Mouse (Mus musculus): ENCODE measurements at regions not wholly inside any gene's neighbourhood (a gene's known extent, or its start where the extent isn't known, plus 50 kb on each side); places are given as distances from the start of the nearest gene placed in this dataset.

- H3K4me3 ChIP-seq (replicated peaks): no peak overlapping the region
- H3K27ac ChIP-seq (replicated peaks): no peak overlapping the region
- no peak overlapping the region for H3K4me2 ChIP-seq
- no peaks in the 10 kb centered on the region for H3K4me1 ChIP-seq (replicated peaks)
- H3K9me3 ChIP-seq (replicated peaks): 0 out of 2 replicates have a peak, but pooled peaks cover 3% of the 10 kb centered on the region
- 62% methylated on average over 12 of the region's 12 CpGs for WGBS (ENCODE audit: insufficient replicate concordance)
- H3K36me3 ChIP-seq (replicated peaks): no peaks in the 10 kb centered on the region
- H3K9ac ChIP-seq: no peak overlapping the region
- H3K27me3 ChIP-seq: no peaks in the 10 kb centered on the region
- no peak for ATAC-seq (ENCODE audit: insufficient read depth)
These were observed 187.0 kb upstream of the Mgmt start for GRCm38 (mm10) chr7:136707200-136708003.

GRCm38 (mm10) chr7:136708004-136708435, 186.4 kb upstream of the Mgmt start:
- WGBS (ENCODE audit: insufficient replicate concordance): 49% methylated on average over 5 of the region's 5 CpGs
- no peaks in the 10 kb centered on the region for H3K36me3 ChIP-seq (replicated peaks)
- no peak overlapping the region for H3K4me2 ChIP-seq
- no peaks in the 10 kb centered on the region for H3K4me1 ChIP-seq (replicated peaks)
- H3K27me3 ChIP-seq: no peaks in the 10 kb centered on the region
- H3K4me3 ChIP-seq (replicated peaks): no peak overlapping the region
- ATAC-seq (ENCODE audit: insufficient read depth): no peak
- no peak overlapping the region for H3K9ac ChIP-seq
- 0 out of 2 replicates have a peak, but pooled peaks cover 3% of the 10 kb centered on the region for H3K9me3 ChIP-seq (replicated peaks)
- H3K27ac ChIP-seq (replicated peaks): no peak overlapping the region

GRCm38 (mm10) chr7:136710653-136711052, 183.8 kb upstream of the Mgmt start:
- H3K4me1 ChIP-seq (replicated peaks): no peaks in the 10 kb centered on the region
- no peaks in the 10 kb centered on the region for H3K27me3 ChIP-seq
- no peak for ATAC-seq (ENCODE audit: insufficient read depth)
- H3K9me3 ChIP-seq (replicated peaks): 0 out of 2 replicates have a peak, but pooled peaks cover 3% of the 10 kb centered on the region
- H3K27ac ChIP-seq (replicated peaks): no peak overlapping the region
- H3K36me3 ChIP-seq (replicated peaks): no peaks in the 10 kb centered on the region
- no peak overlapping the region for H3K9ac ChIP-seq
- H3K4me3 ChIP-seq (replicated peaks): no peak overlapping the region
- H3K4me2 ChIP-seq: no peak overlapping the region
- WGBS (ENCODE audit: insufficient replicate concordance): 58% methylated on average over 3 of the region's 3 CpGs

GRCm38 (mm10) chr7:136712962-136713640, 181.3 kb upstream of the Mgmt start:
- Histone ChIP-seq H3K9me3 (replicated peaks) (0 out of 2 replicates have a peak, but pooled peaks cover 3% of the 10 kb centered on the region), H3K4me2 (no peak overlapping the region), H3K4me1 (replicated peaks) (no peaks in the 10 kb centered on the region), H3K9ac (no peak overlapping the region), H3K27me3 (no peaks in the 10 kb centered on the region), H3K36me3 (replicated peaks) (no peaks in the 10 kb centered on the region), H3K27ac (replicated peaks) (no peak overlapping the region), H3K4me3 (replicated peaks) (no peak overlapping the region)
- ATAC-seq (ENCODE audit: insufficient read depth): no peak
- WGBS (ENCODE audit: insufficient replicate concordance): 67% methylated on average over 16 of the region's 16 CpGs

GRCm38 (mm10) chr7:136727628-136728402, 166.6 kb upstream of the Mgmt start:
- ATAC-seq (ENCODE audit: insufficient read depth): no peak
- Histone ChIP-seq H3K27me3 (no peaks in the 10 kb centered on the region), H3K27ac (replicated peaks) (no peak overlapping the region), H3K4me1 (replicated peaks) (no peaks in the 10 kb centered on the region), H3K36me3 (replicated peaks) (no peaks in the 10 kb centered on the region), H3K4me2 (no peak overlapping the region), H3K9ac (no peak overlapping the region), H3K9me3 (replicated peaks) (no peaks in the 10 kb centered on the region), H3K4me3 (replicated peaks) (no peak overlapping the region)
- 38% methylated on average over 1 of the region's 1 CpGs for WGBS (ENCODE audit: insufficient replicate concordance)

- Histone ChIP-seq H3K27me3 (no peaks in the 10 kb centered on the region), H3K4me2 (no peak overlapping the region), H3K4me1 (replicated peaks) (no peaks in the 10 kb centered on the region), H3K9me3 (replicated peaks) (no peaks in the 10 kb centered on the region), H3K9ac (no peak overlapping the region), H3K27ac (replicated peaks) (no peak overlapping the region), H3K36me3 (replicated peaks) (no peaks in the 10 kb centered on the region), H3K4me3 (replicated peaks) (no peak overlapping the region)
- no peak for ATAC-seq (ENCODE audit: insufficient read depth)
- 72% methylated on average over 2 of the region's 2 CpGs for WGBS (ENCODE audit: insufficient replicate concordance)
These were observed 152.2 kb upstream of the Mgmt start for GRCm38 (mm10) chr7:136742171-136742570.

- Histone ChIP-seq H3K9ac (no peak overlapping the region), H3K27ac (replicated peaks) (no peak overlapping the region), H3K4me2 (no peak overlapping the region), H3K9me3 (replicated peaks) (no peaks in the 10 kb centered on the region), H3K27me3 (no peaks in the 10 kb centered on the region), H3K4me1 (replicated peaks) (no peaks in the 10 kb centered on the region), H3K36me3 (replicated peaks) (no peaks in the 10 kb centered on the region), H3K4me3 (replicated peaks) (no peak overlapping the region)
- 61% methylated on average over 8 of the region's 8 CpGs for WGBS (ENCODE audit: insufficient replicate concordance)
- no peak for ATAC-seq (ENCODE audit: insufficient read depth)
These were observed 149.0 kb upstream of the Mgmt start for GRCm38 (mm10) chr7:136745412-136745811.

GRCm38 (mm10) chr7:136751477-136751876, 142.9 kb upstream of the Mgmt start:
- H3K4me1 ChIP-seq (replicated peaks): no peaks in the 10 kb centered on the region
- 43% methylated on average over 4 of the region's 4 CpGs for WGBS (ENCODE audit: insufficient replicate concordance)

GRCm38 (mm10) chr7:136754821-136755220, 139.6 kb upstream of the Mgmt start:
- Histone ChIP-seq H3K27me3 (no peaks in the 10 kb centered on the region), H3K9me3 (replicated peaks) (no peaks in the 10 kb centered on the region), H3K36me3 (replicated peaks) (no peaks in the 10 kb centered on the region), H3K4me1 (replicated peaks) (no peaks in the 10 kb centered on the region), H3K27ac (replicated peaks) (no peak overlapping the region), H3K4me3 (replicated peaks) (no peak overlapping the region), H3K9ac (no peak overlapping the region), H3K4me2 (no peak overlapping the region)
- WGBS (ENCODE audit: insufficient replicate concordance): 70% methylated on average over 6 of the region's 6 CpGs
- ATAC-seq (ENCODE audit: insufficient read depth): no peak

More at GRCm38 (mm10) chr7:136751477-136751876, 142.9 kb upstream of the Mgmt start:
- no peak for ATAC-seq (ENCODE audit: insufficient read depth)
- no peaks in the 10 kb centered on the region for H3K9me3 ChIP-seq (replicated peaks)
- no peak overlapping the region for H3K9ac ChIP-seq
- H3K4me2 ChIP-seq: no peak overlapping the region
- H3K4me3 ChIP-seq (replicated peaks): no peak overlapping the region
- H3K27ac ChIP-seq (replicated peaks): no peak overlapping the region
- H3K27me3 ChIP-seq: no peaks in the 10 kb centered on the region
- H3K36me3 ChIP-seq (replicated peaks): no peaks in the 10 kb centered on the region

GRCm38 (mm10) chr7:136765026-136765425, 129.4 kb upstream of the Mgmt start:
- no peaks in the 10 kb centered on the region for H3K9me3 ChIP-seq (replicated peaks)

GRCm38 (mm10) chr7:136767231-136767630, 127.2 kb upstream of the Mgmt start:
- Histone ChIP-seq H3K36me3 (replicated peaks) (no peaks in the 10 kb centered on the region), H3K27me3 (no peaks in the 10 kb centered on the region), H3K4me1 (replicated peaks) (no peaks in the 10 kb centered on the region), H3K27ac (replicated peaks) (no peak overlapping the region), H3K4me3 (replicated peaks) (no peak overlapping the region), H3K9me3 (replicated peaks) (no peaks in the 10 kb centered on the region), H3K4me2 (no peak overlapping the region), H3K9ac (no peak overlapping the region)
- no peak for ATAC-seq (ENCODE audit: insufficient read depth)
- 44% methylated on average over 9 of the region's 9 CpGs for WGBS (ENCODE audit: insufficient replicate concordance)

More at GRCm38 (mm10) chr7:136765026-136765425, 129.4 kb upstream of the Mgmt start:
- Histone ChIP-seq H3K4me2 (no peak overlapping the region), H3K4me3 (replicated peaks) (no peak overlapping the region), H3K27me3 (no peaks in the 10 kb centered on the region), H3K36me3 (replicated peaks) (no peaks in the 10 kb centered on the region), H3K9ac (no peak overlapping the region), H3K4me1 (replicated peaks) (no peaks in the 10 kb centered on the region), H3K27ac (replicated peaks) (no peak overlapping the region)
- ATAC-seq (ENCODE audit: insufficient read depth): no peak
- 42% methylated on average over 7 of the region's 7 CpGs for WGBS (ENCODE audit: insufficient replicate concordance)

Data from liver, embryonic 15.5 days (tissue).